Mouse (Mus musculus) lung, postnatal 0 days (tissue): ENCODE measurements around the gene Gnaq. TPM values are rescaled to one million over a fixed set of nuclear protein-coding genes. Genes with fewer than 3 reads are reported as not detected.

ENCODE experiments used
- ATAC-seq: fragments of 200-750 bp; cut with Nextera tagmentation; 2 replicates; pipeline ENCODE4 v1.8.0; 2017; ENCODE audit warnings: moderate library complexity
- DNase-seq: peaks from one replicate; pipeline ENCODE4 v3.0.0-alpha.2; 2016; ENCODE audit warnings: low spot score
- H3K27ac ChIP-seq: fragments of 300-500 bp; sonication (generic); 2 replicates; pipeline ENCODE4 v1.5.1; 2014; ENCODE audit warnings: antibody characterized with exemption, mild to moderate bottlenecking, low read length, mixed read lengths
- H3K27me3 ChIP-seq: fragments of 300-500 bp; sonication (generic); replicated peaks from 2 replicates; pipeline ENCODE4 v1.6.1; 2014; ENCODE audit warnings: low read length, mixed read lengths; ENCODE audit not compliant: insufficient read depth
- H3K36me3 ChIP-seq: fragments of 300-500 bp; sonication (generic); 2 replicates; pipeline ENCODE4 v1.6.1; 2014; ENCODE audit warnings: low read length, mixed read lengths; ENCODE audit not compliant: insufficient read depth
- H3K4me1 ChIP-seq: fragments of 300-500 bp; sonication (generic); 2 replicates; pipeline ENCODE4 v1.6.1; 2014; ENCODE audit warnings: antibody characterized with exemption, low read depth, low read length, mixed read lengths; ENCODE audit not compliant: insufficient read depth
- H3K4me2 ChIP-seq: fragments of 300-500 bp; sonication (generic); replicated peaks from 2 replicates; pipeline ENCODE4 v1.6.1; 2014; ENCODE audit warnings: low read depth, mild to moderate bottlenecking, low read length, moderate library complexity, mixed read lengths
- H3K4me3 ChIP-seq: fragments of 300-500 bp; sonication (generic); 2 replicates; pipeline ENCODE4 v1.5.1; 2014; ENCODE audit warnings: low read depth, low read length
- H3K9ac ChIP-seq: fragments of 300-500 bp; sonication (generic); replicated peaks from 2 replicates; pipeline ENCODE4 v1.6.1; 2014; ENCODE audit warnings: low read depth, mild to moderate bottlenecking
- H3K9me3 ChIP-seq: fragments of 300-500 bp; sonication (generic); 2 replicates; pipeline ENCODE4 v1.6.1; 2016; ENCODE audit warnings: low read length, mixed read lengths
- CTCF ChIP-seq: IDR thresholded peaks from 2 replicates; pipeline ENCODE4 v1.5.1; 2016; ENCODE audit warnings: antibody characterized with exemption, mild to moderate bottlenecking
- EP300 ChIP-seq: IDR thresholded peaks from 2 replicates; pipeline ENCODE4 v1.6.1; 2016; ENCODE audit warnings: antibody characterized with exemption, mild to moderate bottlenecking, control low read depth
- WGBS: fragments of 180-500 bp; shearing (Covaris S2); extraction: QIAGEN DNeasy Blood & Tissue Kit; methylation state at CpG from one replicate; pipeline ENCODE4 v1.1.7; 2014; 5-methylcytosine and 5-hydroxymethylcytosine counted together
- polyA plus RNA-seq: library from polyadenylated mRNA; unstranded; fragments of >200 nt; fragmentation: Nextera tagmentation; extraction: Ambion mirVana; gene quantifications from 2 replicates; pipeline ENCODE4 v1.2.1, GENCODE M21; 2015

Gnaq gene
- polyA plus RNA-seq, 1 experiment from 2014 or later = 27.6 TPM

GRCm38 (mm10) chr19:16318128-16318811, 185.6 kb downstream of the Gnaq start:
- 44% methylated on average over 14 of the region's 14 CpGs for WGBS
- Histone ChIP-seq H3K9ac (no peak overlapping the region), H3K27ac (no peak overlapping the region), H3K4me1 (no peaks in the 10 kb centered on the region; the same call in 1 of the 2 replicates), H3K27me3 (no peaks in the 10 kb centered on the region), H3K4me3 (no peak overlapping the region), H3K36me3 (no peaks in the 10 kb centered on the region), H3K4me2 (no peak overlapping the region), H3K9me3 (no peaks in the 10 kb centered on the region)
- no peak for ATAC-seq
- TF ChIP-seq EP300 = no peak
- no peak for TF ChIP-seq CTCF
- DNase-seq = no peak

GRCm38 (mm10) chr19:16319986-16320385, 187.4 kb downstream of the Gnaq start:
- TF ChIP-seq EP300 = no peak
- TF ChIP-seq CTCF = no peak
- ATAC-seq (no peak), DNase-seq (no peak)
- Histone ChIP-seq H3K9me3 (no peaks in the 10 kb centered on the region), H3K27me3 (no peaks in the 10 kb centered on the region), H3K36me3 (no peaks in the 10 kb centered on the region), H3K4me1 (no peaks in the 10 kb centered on the region), H3K9ac (no peak overlapping the region), H3K4me2 (no peak overlapping the region), H3K4me3 (no peak overlapping the region), H3K27ac (no peak overlapping the region)
- WGBS = 86% methylated on average over 7 of the region's 7 CpGs

GRCm38 (mm10) chr19:16322986-16323385, 190.4 kb downstream of the Gnaq start:
- DNase-seq (no peak), ATAC-seq (no peak)
- Histone ChIP-seq H3K4me3 (no peak overlapping the region), H3K4me1 (peaks cover 10% of the 10 kb centered on the region), H3K4me2 (no peak overlapping the region), H3K27me3 (no peaks in the 10 kb centered on the region), H3K27ac (no peak overlapping the region), H3K9me3 (no peaks in the 10 kb centered on the region), H3K36me3 (no peaks in the 10 kb centered on the region), H3K9ac (no peak overlapping the region)
- no peak for TF ChIP-seq EP300
- TF ChIP-seq CTCF = no peak
- 85% methylated on average over 6 of the region's 6 CpGs for WGBS

GRCm38 (mm10) chr19:16324239-16324638, 191.6 kb downstream of the Gnaq start:
- DNase-seq = no peak
- 82% methylated on average over 3 of the region's 3 CpGs for WGBS
- ATAC-seq = no peak
- no peaks in the 10 kb centered on the region for H3K36me3 ChIP-seq
- TF ChIP-seq EP300 = no peak
- TF ChIP-seq CTCF = no peak
- no peak overlapping the region for H3K4me2 ChIP-seq
- peaks cover 16% of the 10 kb centered on the region for H3K4me1 ChIP-seq
- H3K9ac ChIP-seq = no peak overlapping the region
- no peaks in the 10 kb centered on the region for H3K27me3 ChIP-seq
- H3K4me3 ChIP-seq = no peak overlapping the region
- H3K9me3 ChIP-seq = no peaks in the 10 kb centered on the region
- H3K27ac ChIP-seq = no peak overlapping the region

GRCm38 (mm10) chr19:16325911-16326310, 193.3 kb downstream of the Gnaq start:
- no peak for TF ChIP-seq CTCF
- peak; percentile 66 for TF ChIP-seq EP300
- H3K36me3 ChIP-seq = no peaks in the 10 kb centered on the region
- ATAC-seq (peak; percentile 90), DNase-seq (peak; percentile 92)
- H3K4me2 ChIP-seq = 0 out of 2 replicates have a peak overlapping the region, but pooled peaks have one; percentile 15
- H3K27ac ChIP-seq = peak overlapping the region; percentile 52; the same call in 1 of the 2 replicates
- H3K9ac ChIP-seq = no peak overlapping the region
- no peak overlapping the region for H3K4me3 ChIP-seq
- H3K4me1 ChIP-seq = peaks cover 16% of the 10 kb centered on the region
- no peaks in the 10 kb centered on the region for H3K27me3 ChIP-seq
- no peaks in the 10 kb centered on the region for H3K9me3 ChIP-seq
- WGBS = 37% methylated on average over 8 of the region's 8 CpGs

GRCm38 (mm10) chr19:16327401-16328073, 194.9 kb downstream of the Gnaq start:
- Histone ChIP-seq H3K27me3 (no peaks in the 10 kb centered on the region), H3K9ac (no peak overlapping the region), H3K4me2 (no peak overlapping the region), H3K9me3 (no peaks in the 10 kb centered on the region), H3K27ac (peak overlapping the region; percentile 16; the same call in 1 of the 2 replicates), H3K4me1 (peaks cover 16% of the 10 kb centered on the region), H3K4me3 (no peak overlapping the region), H3K36me3 (no peaks in the 10 kb centered on the region)
- TF ChIP-seq EP300 = 0 out of 2 replicates have a peak, but pooled peaks have one; percentile 5
- no peak for TF ChIP-seq CTCF
- DNase-seq (peak; percentile 54), ATAC-seq (0 out of 2 replicates have a peak, but pooled peaks have one; percentile 35)
- 50% methylated on average over 10 of the region's 10 CpGs for WGBS
